Mouse (Mus musculus) testis, adult 2 months (tissue): Measurements from ENCODE around the gene Tsc22d1.
A peak's percentile ranks its signal among the peaks of the same experiment; 100 is the strongest.

ENCODE experiments used
- CTCF ChIP-seq: fragments of 200-500 bp; IDR thresholded peaks from 2 replicates; pipeline ENCODE4 v1.5.1; 2012; ENCODE audit warnings: low read depth, mild to moderate bottlenecking, inconsistent platforms, low read length, moderate library complexity; ENCODE audit not compliant: control insufficient read depth, insufficient read depth, insufficient replicate concordance
- POLR2A ChIP-seq: fragments of 200-500 bp; IDR thresholded peaks from 2 replicates; pipeline ENCODE4 v1.6.1; 2012; ENCODE audit warnings: low read depth, mild to moderate bottlenecking, inconsistent platforms, low read length, moderate library complexity; ENCODE audit not compliant: control insufficient read depth

GRCm38 (mm10) chr14:76520606-76521005, 105.8 kb downstream of the Tsc22d1 start:
- no peak for TF ChIP-seq CTCF
- peak; percentile 39; the same call in 1 of the 2 replicates for TF ChIP-seq POLR2A
